Mouse (Mus musculus): ENCODE measurements around the gene Fkbp9. TPM values are rescaled to one million over a fixed set of nuclear protein-coding genes. Genes with fewer than 3 reads are reported as not detected.

Fkbp9 gene
- polyA plus RNA-seq, 1 experiment from 2014 or later: 178 TPM

DNA sequence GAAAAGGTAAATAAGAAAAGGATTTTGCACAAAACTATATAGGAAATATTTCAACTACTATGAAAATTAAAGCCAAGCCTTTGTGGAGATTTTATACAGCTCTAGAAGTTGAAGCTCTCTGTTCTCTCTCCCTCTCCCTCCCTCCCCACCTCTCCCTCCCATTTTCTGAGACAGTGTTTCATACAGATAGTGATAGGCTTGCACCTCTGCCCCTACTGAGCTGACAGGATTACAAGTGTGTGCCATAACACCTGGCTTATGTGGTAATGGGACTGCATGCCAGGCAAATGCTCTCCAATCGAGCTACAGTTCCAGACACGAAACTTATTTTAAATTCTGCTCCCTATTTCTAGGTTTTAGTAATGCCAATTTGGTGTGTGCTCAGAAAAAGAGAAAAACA lies 79.1 kb downstream of the Fkbp9 start:
- Histone ChIP-seq H3K4me3 (ENCODE audit: low read depth, low read length) (no peak overlapping the region), H3K9ac (no peak overlapping the region), H3K27ac (ENCODE audit: low read depth) (no peak overlapping the region), H3K4me1 (ENCODE audit: insufficient read depth) (peaks cover 4% of the 10 kb centered on the region; the same call in 1 of the 2 replicates), H3K36me3 (ENCODE audit: insufficient read depth) (no peaks in the 10 kb centered on the region), H3K4me2 (no peak overlapping the region), H3K27me3 (ENCODE audit: insufficient read depth, low read length) (no peaks in the 10 kb centered on the region), H3K9me3 (ENCODE audit: low read depth, low read length) (no peaks in the 10 kb centered on the region)
- TF ChIP-seq CTCF (IDR thresholded peaks at IDR 0.05; ENCODE audit: low read depth): no peak
- DNase-seq (no peak), ATAC-seq (ENCODE audit: insufficient read depth) (no peak)
- 73% methylated on average over 2 of the region's 2 CpGs for WGBS

DNA sequence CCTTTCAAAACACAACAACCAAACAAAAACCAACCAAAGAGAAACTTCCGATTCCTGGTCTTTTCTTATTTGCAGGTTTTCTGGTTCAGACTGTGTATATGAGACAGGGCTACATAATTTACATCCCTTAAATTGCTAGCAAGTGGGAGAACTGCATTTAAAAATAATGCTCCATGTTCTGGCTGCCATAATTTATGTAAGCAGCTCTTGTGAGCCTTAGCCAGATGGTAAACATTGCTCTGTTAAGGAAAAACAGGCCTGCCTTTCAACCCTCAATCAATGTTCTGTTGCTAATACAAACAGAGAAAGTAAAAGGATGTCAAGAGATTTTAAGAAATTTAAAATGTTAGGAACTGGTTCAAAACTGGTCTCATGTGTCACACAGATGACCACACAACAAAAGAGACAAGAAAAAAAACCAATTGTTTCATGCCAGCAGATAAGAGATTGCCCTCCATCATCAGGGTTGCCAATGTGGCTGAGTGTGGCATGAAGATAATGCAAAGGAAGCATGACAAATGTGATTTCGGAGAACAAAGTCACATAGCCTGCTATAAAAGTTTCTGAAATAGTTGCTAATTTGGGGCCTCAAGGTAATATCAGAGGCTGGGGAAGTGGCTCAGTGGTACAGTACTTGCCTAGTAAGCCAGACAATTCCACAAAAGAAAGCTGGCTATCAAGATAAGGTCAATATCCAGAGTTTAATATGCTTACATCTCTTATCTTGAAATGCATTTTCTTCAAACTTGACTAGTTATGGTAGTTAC lies 81.4 kb downstream of the Fkbp9 start:
- Histone ChIP-seq H3K4me1 (ENCODE audit: insufficient read depth) (peaks cover 6% of the 10 kb centered on the region; the same call in 1 of the 2 replicates), H3K9me3 (ENCODE audit: low read depth, low read length) (no peaks in the 10 kb centered on the region), H3K36me3 (ENCODE audit: insufficient read depth) (no peaks in the 10 kb centered on the region), H3K4me3 (ENCODE audit: low read depth, low read length) (no peak overlapping the region), H3K9ac (no peak overlapping the region), H3K27ac (ENCODE audit: low read depth) (no peak overlapping the region), H3K4me2 (no peak overlapping the region), H3K27me3 (ENCODE audit: insufficient read depth, low read length) (no peaks in the 10 kb centered on the region)
- DNase-seq (no peak), ATAC-seq (ENCODE audit: insufficient read depth) (no peak)
- no peak for TF ChIP-seq CTCF (IDR thresholded peaks at IDR 0.05; ENCODE audit: low read depth)
- 86% methylated on average over 2 of the region's 2 CpGs for WGBS

DNA sequence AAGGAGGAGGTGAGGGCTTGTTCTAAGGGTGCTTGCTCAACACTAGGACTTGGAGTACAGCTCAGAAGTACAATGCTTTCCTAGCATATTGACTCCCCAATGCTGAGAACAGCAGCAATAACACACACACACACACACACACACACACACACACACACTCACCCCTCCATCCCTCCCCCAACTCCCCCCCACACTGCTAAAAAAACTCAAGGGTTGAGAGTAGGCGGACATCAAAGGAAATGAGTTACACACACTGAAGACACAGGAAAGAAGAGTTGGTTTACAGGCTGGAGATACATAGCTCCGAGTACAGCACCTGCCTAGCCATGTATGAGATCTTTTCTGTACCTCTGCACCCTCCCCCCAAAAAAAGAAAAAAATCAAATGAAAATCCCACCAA lies 84.4 kb downstream of the Fkbp9 start:
- Histone ChIP-seq H3K4me1 (ENCODE audit: insufficient read depth) (peaks cover 6% of the 10 kb centered on the region; the same call in 1 of the 2 replicates), H3K36me3 (ENCODE audit: insufficient read depth) (no peaks in the 10 kb centered on the region), H3K4me3 (ENCODE audit: low read depth, low read length) (no peak overlapping the region), H3K4me2 (no peak overlapping the region), H3K9me3 (ENCODE audit: low read depth, low read length) (no peaks in the 10 kb centered on the region), H3K27me3 (ENCODE audit: insufficient read depth, low read length) (no peaks in the 10 kb centered on the region), H3K27ac (ENCODE audit: low read depth) (no peak overlapping the region), H3K9ac (no peak overlapping the region)
- 76% methylated on average over 2 of the region's 2 CpGs for WGBS
- TF ChIP-seq CTCF (IDR thresholded peaks at IDR 0.05; ENCODE audit: low read depth): no peak
- DNase-seq: no peak
- no peak for ATAC-seq (ENCODE audit: insufficient read depth)

DNA sequence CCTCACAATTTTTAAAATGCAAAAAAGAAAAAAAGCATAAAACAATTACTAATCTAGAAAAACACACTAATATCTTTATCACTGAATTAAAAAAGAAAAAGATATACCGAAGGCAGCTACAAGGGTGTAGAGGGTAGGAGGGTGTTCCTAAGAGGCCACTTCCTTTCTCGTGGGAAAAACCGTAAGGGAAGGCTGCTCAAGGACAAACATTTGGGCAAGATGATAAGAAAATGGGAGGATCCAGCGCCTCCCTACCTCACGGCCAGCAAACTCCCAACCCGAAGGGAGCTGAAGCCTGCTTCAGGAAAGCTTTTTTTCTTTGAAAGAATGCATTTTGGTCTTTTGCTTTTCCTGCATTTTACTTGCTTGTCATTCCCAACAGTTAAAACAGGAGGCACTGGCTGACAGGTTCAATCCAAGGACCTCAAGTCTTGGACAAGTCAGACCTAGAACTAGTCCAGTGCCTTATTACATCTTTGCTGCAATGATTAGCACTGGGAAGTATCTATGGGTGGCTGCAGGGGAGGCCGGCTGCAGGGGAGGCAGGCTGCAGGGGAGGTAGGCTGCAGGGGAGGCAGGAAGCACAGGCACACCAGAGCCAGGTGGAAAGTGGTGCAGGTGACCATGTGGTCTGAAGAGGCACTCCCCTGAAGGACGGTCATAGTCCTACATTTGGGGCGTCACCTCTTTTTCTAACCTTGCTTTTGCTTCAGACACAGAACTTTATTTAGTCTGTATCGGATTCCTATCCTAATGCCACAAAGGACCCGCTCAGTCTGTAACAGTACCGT lies 85.9 kb downstream of the Fkbp9 start:
- no peak for DNase-seq
- no peak for ATAC-seq (ENCODE audit: insufficient read depth)
- WGBS: 29% methylated on average over 12 of the region's 12 CpGs
- Histone ChIP-seq H3K36me3 (ENCODE audit: insufficient read depth) (no peaks in the 10 kb centered on the region), H3K4me3 (ENCODE audit: low read depth, low read length) (no peak overlapping the region), H3K9ac (no peak overlapping the region), H3K4me2 (peak overlapping the region; percentile 33; the same call in 1 of the 2 replicates), H3K4me1 (ENCODE audit: insufficient read depth) (peaks cover 6% of the 10 kb centered on the region; the same call in 1 of the 2 replicates), H3K27ac (ENCODE audit: low read depth) (peak overlapping the region; percentile 27; the same call in 1 of the 2 replicates), H3K9me3 (ENCODE audit: low read depth, low read length) (no peaks in the 10 kb centered on the region), H3K27me3 (ENCODE audit: insufficient read depth, low read length) (no peaks in the 10 kb centered on the region)
- TF ChIP-seq CTCF (IDR thresholded peaks at IDR 0.05; ENCODE audit: low read depth): no peak

DNA sequence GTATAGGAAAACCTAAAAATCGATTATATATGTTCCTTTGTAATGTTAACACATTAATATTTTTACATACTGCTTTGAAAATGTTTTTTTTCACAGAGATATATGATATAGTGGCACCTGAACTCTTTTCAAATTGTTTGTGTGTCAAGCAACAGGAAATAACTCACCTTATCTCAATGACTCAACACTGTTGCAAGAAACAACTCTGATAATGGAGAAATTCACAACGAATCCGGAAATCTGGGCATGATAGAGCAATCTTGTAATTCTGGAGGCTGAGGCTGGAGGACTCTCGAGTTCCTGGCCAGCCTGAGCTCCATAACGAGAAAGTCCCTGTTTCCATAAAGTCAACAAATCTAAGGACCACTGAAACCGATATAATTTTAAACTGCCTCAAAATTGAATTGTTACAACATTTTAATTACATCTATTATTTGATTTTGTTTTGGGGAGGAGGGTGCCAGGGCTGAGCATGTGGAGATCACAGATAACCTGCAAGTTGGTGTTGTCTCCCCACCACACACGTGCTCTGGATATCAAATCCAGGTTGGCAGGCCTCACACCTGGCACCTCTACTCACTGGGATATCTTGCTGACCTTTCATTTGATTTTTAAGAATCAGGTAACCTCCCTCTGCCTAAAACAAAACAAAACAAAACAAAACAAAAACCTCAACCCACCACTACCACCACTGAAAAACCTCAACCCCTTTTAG lies 87.6 kb downstream of the Fkbp9 start:
- TF ChIP-seq CTCF (IDR thresholded peaks at IDR 0.05; ENCODE audit: low read depth): no peak
- H3K9ac ChIP-seq: no peak overlapping the region
- ATAC-seq (ENCODE audit: insufficient read depth) (no peak), DNase-seq (no peak)
- 74% methylated on average over 7 of the region's 7 CpGs for WGBS
- peaks cover 2% of the 10 kb centered on the region; the same call in 1 of the 2 replicates for H3K4me1 ChIP-seq (ENCODE audit: insufficient read depth)
- no peak overlapping the region for H3K4me3 ChIP-seq (ENCODE audit: low read depth, low read length)
- H3K27me3 ChIP-seq (ENCODE audit: insufficient read depth, low read length): no peaks in the 10 kb centered on the region
- H3K27ac ChIP-seq (ENCODE audit: low read depth): no peak overlapping the region
- no peaks in the 10 kb centered on the region for H3K36me3 ChIP-seq (ENCODE audit: insufficient read depth)
- H3K4me2 ChIP-seq: no peak overlapping the region; the same call in 1 of the 2 replicates
- H3K9me3 ChIP-seq (ENCODE audit: low read depth, low read length): no peaks in the 10 kb centered on the region

DNA sequence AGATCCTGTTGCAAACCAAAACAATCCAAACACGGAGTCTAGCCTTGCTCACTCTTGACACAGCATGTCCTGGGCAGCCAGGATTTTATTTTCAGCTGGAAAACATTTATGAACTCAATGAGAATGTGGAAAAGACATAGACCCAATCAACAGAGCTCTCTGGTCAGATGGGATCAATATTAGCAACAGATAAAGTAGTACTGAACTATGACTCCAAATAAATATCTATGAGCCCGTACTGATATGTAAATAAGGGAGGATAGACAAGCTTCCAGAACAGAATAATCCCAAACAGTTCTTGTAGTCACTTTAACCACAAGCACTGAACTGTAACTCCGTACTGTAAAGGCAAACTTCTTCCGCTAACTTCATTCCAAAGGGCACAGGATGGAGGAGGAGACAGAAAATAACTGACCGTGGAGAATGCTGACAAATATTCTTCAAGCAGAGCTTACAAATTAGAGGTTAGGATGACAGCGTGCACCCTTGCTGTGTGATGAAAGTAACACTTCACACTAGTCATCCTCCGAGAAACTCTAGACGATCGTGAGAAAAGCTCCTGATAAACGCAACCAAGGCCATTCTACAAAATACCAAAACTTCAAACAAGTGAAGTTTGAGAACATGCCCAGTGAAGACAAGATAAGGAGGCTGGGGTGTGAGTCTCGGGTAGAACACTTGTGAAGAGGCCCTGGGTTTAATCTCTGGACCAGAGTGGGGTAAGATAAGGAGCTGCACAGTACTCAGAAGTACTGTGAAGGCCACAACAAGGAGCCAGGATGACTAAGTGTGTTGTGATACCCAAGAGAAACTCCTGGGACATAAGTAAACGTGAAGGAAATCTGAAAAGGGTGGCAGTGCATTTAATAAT lies 88.6 kb downstream of the Fkbp9 start:
- no peaks in the 10 kb centered on the region for H3K27me3 ChIP-seq (ENCODE audit: insufficient read depth, low read length)
- TF ChIP-seq CTCF (IDR thresholded peaks at IDR 0.05; ENCODE audit: low read depth): no peak
- H3K9me3 ChIP-seq (ENCODE audit: low read depth, low read length): no peaks in the 10 kb centered on the region
- H3K4me1 ChIP-seq (ENCODE audit: insufficient read depth): peaks cover 2% of the 10 kb centered on the region; the same call in 1 of the 2 replicates
- ATAC-seq (ENCODE audit: insufficient read depth): no peak
- no peak overlapping the region for H3K4me3 ChIP-seq (ENCODE audit: low read depth, low read length)
- no peaks in the 10 kb centered on the region for H3K36me3 ChIP-seq (ENCODE audit: insufficient read depth)
- DNase-seq: no peak
- peak overlapping the region; percentile 36 for H3K4me2 ChIP-seq
- 45% methylated on average over 12 of the region's 12 CpGs for WGBS
- H3K27ac ChIP-seq (ENCODE audit: low read depth): 0 out of 2 replicates have a peak overlapping the region, but pooled peaks have one; percentile 54
- H3K9ac ChIP-seq: no peak overlapping the region
